Comparison of ENCODE assay signal across 21 mouse cellular contexts in genomic region chr1:106109081-106109480, GRCm38 (mm10).
A peak's percentile ranks its signal among the peaks of the same experiment; 100 is the strongest.
DNase-seq lines count a peak whose midpoint lies in the region; ATAC-seq and TF ChIP-seq lines count a peak whose summit lies in the region.
"Had no signal": no experiment of that assay in that cellular context is flagged by ENCODE, and none has a peak within 500 bp of the region (broad histone marks: within the 10 kb centered on the region; RNA-seq: fewer than 3 reads in every experiment).

No protein-coding gene starts in this region.

- peak; percentile 87 for DNase-seq in heart, adult 11 months
- no peak for DNase-seq in heart, adult 8-10 months (ENCODE audit: low spot score)
- DNase-seq in lung, postnatal 36 days = peak; percentile 52
- no peak for DNase-seq in lung, adult 2 months
- DNase-seq in NIH3T3 (ENCODE audit: low read depth) = peak; percentile 62
- peak; percentile 13 for DNase-seq in skeletal muscle tissue, adult 2 months (ENCODE audit: low read depth, low spot score)
- no peak for DNase-seq in layer of hippocampus, postnatal 25 days (ENCODE audit: extremely low spot score in 1 of 2, low spot score in 1 of 2)
- DNase-seq: adrenal gland, adult 2 months; adrenal gland, postnatal 25 days; cerebellum, postnatal 10 days; embryo, embryonic 11 days; gastrocnemius, postnatal 14 days; heart, postnatal 36 days had no signal

- WGBS in lung, adult 2 months = 56% methylated on average over 5 of the region's 5 CpGs

- TF ChIP-seq CTCF in lung, adult 2 months (IDR thresholded peaks at IDR 0.05; ENCODE audit: insufficient read depth, low read length) = no peak

- no peak overlapping the region for H3K4me3 ChIP-seq in lung, adult 2 months (replicated peaks; ENCODE audit: extremely low read depth, low read depth, low read length)
- H3K4me3 ChIP-seq: embryonic facial prominence, embryonic 15.5 days; forebrain, embryonic 12.5 days; heart, embryonic 13.5 days; hindbrain, embryonic 12.5 days had no signal

- no peaks in the 10 kb centered on the region for H3K4me1 ChIP-seq in lung, adult 2 months (ENCODE audit: control insufficient read depth, insufficient read depth, low read length)
- H3K4me1 ChIP-seq: embryonic facial prominence, embryonic 15.5 days; forebrain, embryonic 12.5 days; hindbrain, embryonic 12.5 days had no signal

- no peak for ATAC-seq in cerebellum, adult (ENCODE audit: insufficient number of reproducible peaks, low FRiP score, low TSS enrichment)
- ATAC-seq: forebrain, embryonic 16.5 days; hindbrain, embryonic 16.5 days; inflammation-experienced regulatory T-cells, adult 6 months had no signal

- no peak for TF ChIP-seq POLR2A in lung, adult 2 months (IDR thresholded peaks at IDR 0.05; ENCODE audit: borderline replicate concordance, extremely low read depth, low read depth, low read length)

Comparison
In these comparisons a context has a peak if more than half of its experiments do, and no peak if none do; other contexts are left out.
1. DNase-seq: peak in heart, adult 11 months (single experiment), lung, postnatal 36 days (single experiment), NIH3T3 (single experiment) and skeletal muscle tissue, adult 2 months (single experiment); none in heart, adult 8-10 months (single experiment), lung, adult 2 months (single experiment) and layer of hippocampus, postnatal 25 days (0 of 2).